Mouse (Mus musculus) forebrain, embryonic 16.5 days (tissue): Measurements from ENCODE around the gene Wsb2. TPM values are rescaled to one million over a fixed set of nuclear protein-coding genes. Genes with fewer than 3 reads are reported as not detected.
"Not testable (repeated sequence)": the region's sequence is repeated elsewhere in the genome, so short reads cannot be mapped to it uniquely, and the experiment has no call there.

Source experiments
- ATAC-seq: fragments of 200-750 bp; cut with Nextera tagmentation; 2 replicates; pipeline ENCODE4 v1.8.0; 2017; ENCODE audit warnings: mild to moderate bottlenecking, moderate library complexity
- H3K27ac ChIP-seq: fragments of 300-500 bp; sonication (generic); 2 replicates; pipeline ENCODE4 v1.5.1; 2014; ENCODE audit warnings: low read length, control low read depth
- H3K27me3 ChIP-seq: fragments of 300-500 bp; sonication (generic); replicated peaks from 2 replicates; pipeline ENCODE4 v1.6.1; 2014; ENCODE audit warnings: low read length; ENCODE audit not compliant: control insufficient read depth, insufficient read depth
- H3K36me3 ChIP-seq: fragments of 300-500 bp; sonication (generic); 2 replicates; pipeline ENCODE4 v1.6.1; 2014; ENCODE audit not compliant: control insufficient read depth, insufficient read depth
- H3K4me1 ChIP-seq: fragments of 300-500 bp; sonication (generic); replicated peaks from 2 replicates; pipeline ENCODE4 v1.6.1; 2014; ENCODE audit warnings: low read length; ENCODE audit not compliant: control insufficient read depth, insufficient read depth
- H3K4me2 ChIP-seq: fragments of 300-500 bp; sonication (generic); 2 replicates; pipeline ENCODE4 v1.6.1; 2014; ENCODE audit warnings: mild to moderate bottlenecking, low read length, control low read depth
- H3K4me3 ChIP-seq: fragments of 300-500 bp; sonication (generic); replicated peaks from 2 replicates; pipeline ENCODE4 v1.5.1; 2014; ENCODE audit warnings: mild to moderate bottlenecking, low read length, control low read depth
- H3K9ac ChIP-seq: fragments of 300-500 bp; sonication (generic); replicated peaks from 2 replicates; pipeline ENCODE4 v1.6.1; 2014; ENCODE audit warnings: low read depth, low read length, control low read depth
- H3K9me3 ChIP-seq: fragments of 300-500 bp; sonication (generic); 2 replicates; pipeline ENCODE4 v1.6.1; 2016; ENCODE audit warnings: low read length; ENCODE audit not compliant: control insufficient read depth
- WGBS: fragments of 180-500 bp; shearing (Covaris S2); extraction: QIAGEN DNeasy Blood & Tissue Kit; methylation state at CpG from one replicate; pipeline ENCODE4 v1.1.7; 2014; 5-methylcytosine and 5-hydroxymethylcytosine counted together
- polyA plus RNA-seq: library from polyadenylated mRNA; unstranded; fragments of >200 nt; fragmentation: Nextera tagmentation; extraction: Ambion mirVana; gene quantifications from 2 replicates; pipeline ENCODE4 v1.2.1, GENCODE M21; 2015

Gene Wsb2
- polyA plus RNA-seq, 1 experiment from 2014 or later = 227 TPM

- WGBS = 93% methylated on average over 10 of the region's 10 CpGs
- H3K27ac ChIP-seq = no peak overlapping the region
- no peaks in the 10 kb centered on the region for H3K4me1 ChIP-seq
- H3K4me2 ChIP-seq = no peak overlapping the region
- H3K9ac ChIP-seq = no peak overlapping the region
- H3K27me3 ChIP-seq = no peaks in the 10 kb centered on the region
- ATAC-seq = no peak
- no peaks in the 10 kb centered on the region for H3K36me3 ChIP-seq
- no peak overlapping the region for H3K4me3 ChIP-seq
- H3K9me3 ChIP-seq = no peaks in the 10 kb centered on the region; the same call in 1 of the 2 replicates
These were observed 19.1 kb upstream of the Wsb2 start for GRCm38 (mm10) chr5:117337999-117338398.

- no peak for ATAC-seq
- H3K36me3 ChIP-seq = no peaks in the 10 kb centered on the region
- no peaks in the 10 kb centered on the region; the same call in 1 of the 2 replicates for H3K9me3 ChIP-seq
- no peak overlapping the region for H3K4me3 ChIP-seq
- H3K9ac ChIP-seq = no peak overlapping the region
- H3K27me3 ChIP-seq = no peaks in the 10 kb centered on the region
- no peaks in the 10 kb centered on the region for H3K4me1 ChIP-seq
- no peak overlapping the region for H3K27ac ChIP-seq
- WGBS = 85% methylated on average over 8 of the region's 8 CpGs
- no peak overlapping the region for H3K4me2 ChIP-seq
These were observed 18.6 kb upstream of the Wsb2 start for GRCm38 (mm10) chr5:117338503-117338902.

GRCm38 (mm10) chr5:117340081-117340480 lies 17.0 kb upstream of the Wsb2 start:
- H3K27me3 ChIP-seq = no peaks in the 10 kb centered on the region
- no peak overlapping the region for H3K27ac ChIP-seq
- H3K4me2 ChIP-seq = no peak overlapping the region
- no peaks in the 10 kb centered on the region for H3K36me3 ChIP-seq
- H3K4me1 ChIP-seq = no peaks in the 10 kb centered on the region
- H3K9me3 ChIP-seq = no peaks in the 10 kb centered on the region; the same call in 1 of the 2 replicates
- no peak overlapping the region for H3K4me3 ChIP-seq
- H3K9ac ChIP-seq = no peak overlapping the region
- no peak for ATAC-seq
- 84% methylated on average over 6 of the region's 6 CpGs for WGBS

DNA sequence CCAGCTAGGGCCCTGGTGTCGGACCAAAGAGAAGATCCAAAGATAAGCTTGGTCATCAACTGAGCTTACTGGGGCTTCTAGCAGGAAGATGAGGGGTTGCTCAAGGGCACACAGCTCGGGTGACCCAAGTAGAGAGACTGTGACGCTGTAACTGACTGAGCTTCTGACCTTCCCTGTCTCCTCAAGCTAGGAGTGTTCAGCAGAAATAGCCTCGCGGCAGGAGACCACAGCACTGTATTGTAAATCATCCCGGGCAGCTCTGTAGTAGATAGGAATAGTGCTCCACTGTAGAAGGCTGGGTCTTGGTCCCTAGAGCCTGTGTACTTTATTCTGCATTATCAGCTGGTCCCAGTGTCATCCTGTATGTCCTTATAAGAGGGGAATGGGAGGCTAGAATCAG lies 15.2 kb upstream of the Wsb2 start:
- Histone ChIP-seq H3K4me3 (no peak overlapping the region), H3K27ac (no peak overlapping the region), H3K9me3 (no peaks in the 10 kb centered on the region; the same call in 1 of the 2 replicates), H3K27me3 (no peaks in the 10 kb centered on the region), H3K9ac (no peak overlapping the region), H3K4me1 (no peaks in the 10 kb centered on the region), H3K4me2 (no peak overlapping the region), H3K36me3 (no peaks in the 10 kb centered on the region)
- ATAC-seq = no peak
- 90% methylated on average over 6 of the region's 6 CpGs for WGBS

- ATAC-seq, H3K4me2 ChIP-seq, H3K4me1 ChIP-seq, H3K4me3 ChIP-seq, H3K27ac ChIP-seq, H3K36me3 ChIP-seq, H3K9ac ChIP-seq, H3K27me3 ChIP-seq, H3K9me3 ChIP-seq: not testable (repeated sequence)
- 89% methylated on average over 5 of the region's 5 CpGs for WGBS
These were observed 12.6 kb upstream of the Wsb2 start for GRCm38 (mm10) chr5:117344496-117344895.

DNA sequence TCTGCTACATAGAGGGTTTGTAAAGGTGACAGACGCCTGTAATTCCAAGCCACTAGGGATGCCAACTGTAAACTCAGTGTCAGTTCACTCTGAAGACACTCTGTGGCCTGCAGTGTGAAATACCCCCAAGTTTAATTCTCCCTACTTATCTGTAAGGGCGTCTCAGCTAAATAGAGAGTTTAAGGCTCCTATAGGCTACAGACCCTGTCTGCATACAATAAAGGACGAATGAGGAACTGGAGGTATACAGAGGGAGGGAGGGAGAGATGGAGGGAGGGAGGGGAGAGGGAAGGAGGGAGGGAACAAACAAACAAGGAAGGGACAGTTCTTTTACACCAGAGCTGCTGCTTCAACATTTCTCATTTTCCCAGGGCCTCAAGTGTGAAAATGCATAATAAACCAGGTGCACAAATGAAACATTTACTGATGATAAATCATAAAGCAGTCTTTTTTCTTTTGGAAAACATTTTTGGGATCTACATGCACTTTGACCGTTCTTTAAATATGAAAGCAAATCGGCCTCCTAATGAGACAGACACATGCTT lies 11.6 kb upstream of the Wsb2 start:
- no peaks in the 10 kb centered on the region for H3K36me3 ChIP-seq
- H3K27me3 ChIP-seq = no peaks in the 10 kb centered on the region
- no peak overlapping the region for H3K27ac ChIP-seq
- H3K4me1 ChIP-seq = no peaks in the 10 kb centered on the region
- no peaks in the 10 kb centered on the region for H3K9me3 ChIP-seq
- H3K4me2 ChIP-seq = no peak overlapping the region
- 79% methylated on average over 5 of the region's 5 CpGs for WGBS
- no peak overlapping the region for H3K9ac ChIP-seq
- no peak overlapping the region for H3K4me3 ChIP-seq
- no peak for ATAC-seq

GRCm38 (mm10) chr5:117346281-117346680 lies 10.8 kb upstream of the Wsb2 start:
- no peak overlapping the region for H3K27ac ChIP-seq
- H3K9me3 ChIP-seq = no peaks in the 10 kb centered on the region
- H3K36me3 ChIP-seq = no peaks in the 10 kb centered on the region
- 65% methylated on average over 3 of the region's 3 CpGs for WGBS
- H3K4me2 ChIP-seq = no peak overlapping the region
- H3K4me3 ChIP-seq = no peak overlapping the region
- H3K27me3 ChIP-seq = no peaks in the 10 kb centered on the region
- H3K4me1 ChIP-seq = no peaks in the 10 kb centered on the region
- H3K9ac ChIP-seq = no peak overlapping the region
- no peak for ATAC-seq

DNA sequence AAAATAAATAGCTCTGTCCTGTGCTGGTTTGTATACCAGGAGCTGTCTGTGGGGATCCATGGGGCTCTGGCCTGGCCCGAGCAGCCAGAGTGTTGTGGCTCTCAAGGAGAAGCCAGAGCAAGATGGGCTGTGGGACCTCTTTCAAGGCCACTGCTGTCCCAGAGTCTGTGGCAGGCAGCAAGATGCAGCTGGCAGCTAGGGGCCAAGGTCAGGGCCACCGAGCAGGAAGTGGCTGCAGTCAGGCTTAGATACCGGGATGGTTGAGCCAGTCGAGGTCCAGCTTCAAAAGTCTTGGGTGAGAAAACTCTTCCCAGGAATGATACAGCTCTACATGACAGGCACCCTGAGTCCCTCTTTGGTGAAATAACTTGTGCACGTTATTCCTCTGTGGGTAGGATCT lies 10.1 kb upstream of the Wsb2 start:
- no peak for ATAC-seq
- Histone ChIP-seq H3K9ac (no peak overlapping the region), H3K27ac (no peak overlapping the region), H3K27me3 (no peaks in the 10 kb centered on the region), H3K36me3 (no peaks in the 10 kb centered on the region), H3K4me3 (no peak overlapping the region), H3K4me2 (no peak overlapping the region), H3K9me3 (no peaks in the 10 kb centered on the region), H3K4me1 (no peaks in the 10 kb centered on the region)
- 88% methylated on average over 5 of the region's 5 CpGs for WGBS

DNA sequence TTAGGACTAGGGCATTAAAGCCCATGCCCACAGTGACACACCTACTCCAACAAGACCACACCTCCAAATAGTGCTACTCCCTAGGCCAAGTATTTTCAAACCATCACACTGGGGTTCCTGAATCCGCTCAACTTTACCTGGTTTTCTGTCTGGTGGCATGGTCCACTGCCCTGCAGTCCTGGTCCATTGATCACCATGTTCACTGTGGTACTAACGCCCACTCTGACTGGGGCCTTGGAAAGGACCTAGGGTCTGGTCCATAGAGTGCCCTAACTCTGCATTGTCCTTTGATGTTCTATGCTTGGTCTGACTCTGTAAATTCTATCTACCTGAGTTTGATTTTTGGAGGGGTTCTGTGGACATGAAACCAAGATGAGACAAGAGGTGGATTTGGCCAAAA lies 9.3 kb upstream of the Wsb2 start:
- H3K4me2 ChIP-seq = no peak overlapping the region
- ATAC-seq = no peak

DNA sequence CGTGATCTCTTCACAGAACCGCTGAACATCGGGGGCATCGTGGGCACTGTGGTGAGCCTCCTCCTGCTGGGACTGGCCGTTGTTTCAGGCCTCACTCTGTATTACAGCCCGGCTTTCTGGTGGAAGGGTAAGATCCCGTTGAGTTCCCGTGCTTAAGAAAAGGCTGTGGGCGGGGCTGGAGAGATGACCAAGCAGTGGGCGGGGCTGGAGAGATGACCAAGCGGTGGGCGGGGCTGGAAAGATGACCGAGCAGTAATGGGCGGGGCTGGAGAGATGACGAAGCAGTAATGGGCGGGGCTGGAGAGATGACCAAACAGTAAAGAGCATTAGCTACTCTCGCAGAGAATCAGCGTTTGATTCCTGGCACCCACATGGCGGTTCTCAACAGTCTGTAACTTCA lies 8.8 kb upstream of the Wsb2 start:
- H3K27me3 ChIP-seq = no peaks in the 10 kb centered on the region
- H3K4me3 ChIP-seq = no peak overlapping the region
- H3K4me1 ChIP-seq = no peaks in the 10 kb centered on the region
- H3K9me3 ChIP-seq = no peaks in the 10 kb centered on the region
- peak; percentile 33; the same call in 1 of the 2 replicates for ATAC-seq
- H3K36me3 ChIP-seq = no peaks in the 10 kb centered on the region
- H3K9ac ChIP-seq = no peak overlapping the region
- WGBS = 23% methylated on average over 19 of the region's 19 CpGs
- H3K27ac ChIP-seq = no peak overlapping the region
- no peak overlapping the region for H3K4me2 ChIP-seq

More for the DNA sequence above, 9.3 kb upstream of the Wsb2 start:
- no peaks in the 10 kb centered on the region for H3K27me3 ChIP-seq
- no peaks in the 10 kb centered on the region for H3K36me3 ChIP-seq
- H3K4me3 ChIP-seq = no peak overlapping the region
- no peaks in the 10 kb centered on the region for H3K9me3 ChIP-seq
- no peak overlapping the region for H3K27ac ChIP-seq
- WGBS = 90% methylated on average over 2 of the region's 2 CpGs
- H3K4me1 ChIP-seq = no peaks in the 10 kb centered on the region
- no peak overlapping the region for H3K9ac ChIP-seq
